Mouse (Mus musculus) kidney, embryonic 14.5 days (tissue): ENCODE data around the gene Ifi47. TPM values are rescaled to one million over a fixed set of nuclear protein-coding genes. Genes with fewer than 3 reads are reported as not detected.
"Not testable (repeated sequence)": the region's sequence is repeated elsewhere in the genome, so short reads cannot be mapped to it uniquely, and the experiment has no call there.

ENCODE experiments used
- ATAC-seq: fragments of 200-750 bp; cut with Nextera tagmentation; 2 replicates; pipeline ENCODE4 v1.8.0; 2017; ENCODE audit warnings: moderate number of reproducible peaks, mild to moderate bottlenecking, moderate TSS enrichment, moderate library complexity; ENCODE audit not compliant: low FRiP score, low TSS enrichment
- H3K27ac ChIP-seq: fragments of 300-500 bp; sonication (generic); 2 replicates; pipeline ENCODE4 v1.5.1; 2014; ENCODE audit warnings: low read depth, mild to moderate bottlenecking, low read length, moderate library complexity, mixed read lengths
- H3K27me3 ChIP-seq: fragments of 300-500 bp; sonication (generic); 2 replicates; pipeline ENCODE4 v1.6.1; 2014; ENCODE audit warnings: mild to moderate bottlenecking, low read length; ENCODE audit not compliant: control insufficient read depth, insufficient read depth
- H3K36me3 ChIP-seq: fragments of 300-500 bp; sonication (generic); 2 replicates; pipeline ENCODE4 v1.6.1; 2014; ENCODE audit warnings: low read length, mixed read lengths; ENCODE audit not compliant: control insufficient read depth, insufficient read depth
- H3K4me1 ChIP-seq: fragments of 300-500 bp; sonication (generic); 2 replicates; pipeline ENCODE4 v1.6.1; 2014; ENCODE audit warnings: low read length, mixed read lengths; ENCODE audit not compliant: control insufficient read depth, insufficient read depth
- H3K4me2 ChIP-seq: fragments of 300-500 bp; sonication (generic); replicated peaks from 2 replicates; pipeline ENCODE4 v1.6.1; 2014; ENCODE audit warnings: low read depth, mild to moderate bottlenecking, low read length
- H3K4me3 ChIP-seq: fragments of 300-500 bp; sonication (generic); 2 replicates; pipeline ENCODE4 v1.5.1; 2014; ENCODE audit warnings: mild to moderate bottlenecking, low read length
- H3K9ac ChIP-seq: fragments of 300-500 bp; sonication (generic); 2 replicates; pipeline ENCODE4 v1.6.1; 2014; ENCODE audit warnings: low read depth, mild to moderate bottlenecking, low read length, moderate library complexity
- H3K9me3 ChIP-seq: fragments of 300-500 bp; sonication (generic); 2 replicates; pipeline ENCODE4 v1.6.1; 2016; ENCODE audit warnings: low read length; ENCODE audit not compliant: control insufficient read depth
- WGBS: fragments of 180-500 bp; shearing (Covaris S2); extraction: QIAGEN DNeasy Blood & Tissue Kit; methylation state at CpG from one replicate; pipeline ENCODE4 v1.1.7; 2014; 5-methylcytosine and 5-hydroxymethylcytosine counted together
- polyA plus RNA-seq: library from polyadenylated mRNA; unstranded; fragments of >200 nt; fragmentation: Nextera tagmentation; extraction: Ambion mirVana; gene quantifications from 2 replicates; pipeline ENCODE4 v1.2.1, GENCODE M21; 2014

The Ifi47 gene
- polyA plus RNA-seq = 1.7 and 2.0 TPM in 2 replicates

DNA sequence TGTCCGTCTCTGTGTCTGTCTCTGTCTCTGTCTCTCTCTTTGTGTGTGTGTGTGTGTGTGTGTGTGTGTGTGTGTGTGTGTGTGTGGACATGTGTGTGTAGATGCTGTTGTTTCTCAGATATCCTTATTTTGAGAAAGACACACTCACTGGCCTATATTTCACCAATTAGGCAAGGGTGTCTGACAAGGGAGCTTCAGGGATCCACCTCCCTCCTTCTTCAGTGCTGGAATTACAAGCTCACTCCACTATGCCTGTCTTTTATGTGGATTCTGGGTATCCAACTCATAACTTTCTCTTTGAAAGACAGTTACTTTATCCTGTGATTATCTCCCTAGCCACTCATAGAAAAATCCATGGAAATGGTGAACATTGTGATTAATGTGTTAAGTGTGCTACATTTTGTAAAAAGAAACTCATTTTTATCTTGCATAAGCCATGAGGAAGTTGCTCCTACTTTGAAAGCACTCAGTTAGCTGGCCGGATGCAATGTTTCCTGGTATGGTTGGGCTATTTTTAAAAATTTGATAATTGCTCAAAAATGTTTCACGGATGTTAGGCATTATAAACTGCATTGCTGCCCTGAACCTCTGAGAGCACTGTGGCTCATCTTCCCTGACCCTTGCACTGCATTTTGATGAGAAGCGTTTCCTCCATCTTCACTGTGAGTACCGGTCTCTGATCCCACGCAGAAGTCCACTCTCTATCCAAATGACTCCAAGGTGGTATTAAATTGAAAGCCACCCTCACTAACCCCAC is at the start of gene Ifi47:
Gene Ifi47, plus strand, starts transcription at position 587 of the 757 bp plus-strand sequence.
- H3K27ac ChIP-seq, H3K4me1 ChIP-seq, H3K9me3 ChIP-seq, H3K9ac ChIP-seq, H3K4me2 ChIP-seq, H3K4me3 ChIP-seq, H3K27me3 ChIP-seq, H3K36me3 ChIP-seq, ATAC-seq: not testable (repeated sequence)
- WGBS = 71% methylated on average over 6 of the region's 6 CpGs

DNA sequence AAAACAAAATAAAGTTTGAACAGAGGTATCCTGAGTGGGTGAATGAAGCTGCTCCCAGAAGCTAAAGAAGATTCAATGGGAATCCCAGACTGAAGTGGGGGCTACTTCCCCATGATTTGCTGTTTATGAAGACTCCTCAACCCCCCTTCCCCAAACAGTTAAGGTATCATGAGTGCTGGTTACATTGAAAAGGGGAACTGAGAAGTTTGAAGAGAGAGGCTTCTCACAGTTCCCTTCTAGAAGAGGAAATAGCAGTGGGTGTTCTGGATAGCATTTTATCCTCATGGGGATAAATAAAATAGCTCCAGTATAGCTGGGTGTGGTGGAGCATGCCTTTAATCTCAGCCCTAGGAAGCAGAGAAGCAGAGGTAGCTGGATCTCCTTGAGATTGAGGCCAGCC is 26.3 kb upstream of the Ifi47 start:
- not testable (repeated sequence) for H3K27me3 ChIP-seq, H3K27ac ChIP-seq, H3K9me3 ChIP-seq, H3K4me1 ChIP-seq, H3K4me3 ChIP-seq, H3K9ac ChIP-seq, H3K36me3 ChIP-seq, ATAC-seq, H3K4me2 ChIP-seq

DNA sequence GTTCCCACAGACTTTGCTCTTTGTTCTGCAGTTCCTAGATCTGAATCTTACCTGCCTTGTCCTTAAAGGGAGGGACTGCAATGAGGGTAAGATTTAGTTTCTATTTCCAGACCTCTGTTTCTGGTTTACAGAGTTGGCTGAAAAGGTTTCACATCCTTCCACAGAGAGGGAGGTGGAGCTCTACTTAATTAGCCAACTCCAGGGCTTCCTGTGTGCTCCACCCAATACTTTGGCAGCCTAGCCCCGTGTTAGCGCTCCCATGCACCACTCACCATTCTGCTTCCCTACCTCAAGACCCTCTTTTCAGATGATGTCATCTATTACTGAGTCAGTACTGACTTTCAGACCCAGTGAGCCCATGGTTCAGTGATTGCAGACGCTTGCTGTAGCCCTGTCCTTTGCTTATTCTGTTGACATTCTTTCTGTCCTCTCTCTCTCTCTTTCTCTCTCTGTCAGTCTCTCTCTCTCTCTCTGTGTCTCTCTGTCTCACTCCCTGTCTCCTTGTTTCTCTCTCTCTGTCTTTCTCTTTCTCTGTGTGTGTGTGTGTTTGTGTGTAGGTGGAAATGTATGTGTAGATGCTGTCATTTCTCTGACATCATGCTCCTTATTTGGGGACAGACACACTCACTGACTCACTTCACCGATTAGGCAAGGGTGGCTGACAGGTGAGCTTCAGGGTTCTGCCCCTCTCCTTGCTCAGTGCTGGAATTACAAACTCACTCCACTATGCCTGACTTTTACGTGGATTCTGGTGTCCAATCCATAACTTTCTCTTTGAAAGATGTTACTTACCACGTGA is 25.1 kb upstream of the Ifi47 start, which contains the start of gene 9930111J21Rik2:
Gene 9930111J21Rik2, minus strand, starts transcription at position 150 of the 799 bp plus-strand sequence.
- ATAC-seq, H3K4me3 ChIP-seq, H3K36me3 ChIP-seq, H3K27ac ChIP-seq, H3K4me1 ChIP-seq, H3K9me3 ChIP-seq, H3K4me2 ChIP-seq, H3K9ac ChIP-seq, H3K27me3 ChIP-seq: not testable (repeated sequence)
- no CpG with 5 or more reads among the region's 6 CpGs for WGBS

DNA sequence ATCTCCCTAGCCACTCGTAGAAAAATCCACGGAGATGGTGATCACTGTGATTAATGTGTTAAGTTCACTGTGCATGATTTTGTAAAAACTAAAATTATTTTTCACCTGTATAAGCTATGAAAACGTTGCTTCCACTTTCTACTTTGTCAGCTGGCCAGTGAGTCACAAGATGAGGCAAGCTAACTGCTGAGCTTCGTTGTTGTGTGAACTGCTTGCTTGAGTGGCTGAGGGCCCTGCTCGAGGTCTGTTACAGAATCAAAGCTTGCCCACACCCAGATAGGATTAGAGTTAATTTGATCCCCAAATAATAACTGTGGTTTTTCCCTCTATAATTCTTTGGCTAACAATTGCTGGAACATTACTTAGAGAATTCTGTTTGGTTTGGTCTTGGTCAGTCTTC is 24.5 kb upstream of the Ifi47 start:
- not testable (repeated sequence) for H3K4me2 ChIP-seq, H3K9ac ChIP-seq, H3K27me3 ChIP-seq, H3K36me3 ChIP-seq, H3K4me3 ChIP-seq, H3K27ac ChIP-seq, H3K4me1 ChIP-seq, H3K9me3 ChIP-seq, ATAC-seq
- no CpG with 5 or more reads among the region's 5 CpGs for WGBS

DNA sequence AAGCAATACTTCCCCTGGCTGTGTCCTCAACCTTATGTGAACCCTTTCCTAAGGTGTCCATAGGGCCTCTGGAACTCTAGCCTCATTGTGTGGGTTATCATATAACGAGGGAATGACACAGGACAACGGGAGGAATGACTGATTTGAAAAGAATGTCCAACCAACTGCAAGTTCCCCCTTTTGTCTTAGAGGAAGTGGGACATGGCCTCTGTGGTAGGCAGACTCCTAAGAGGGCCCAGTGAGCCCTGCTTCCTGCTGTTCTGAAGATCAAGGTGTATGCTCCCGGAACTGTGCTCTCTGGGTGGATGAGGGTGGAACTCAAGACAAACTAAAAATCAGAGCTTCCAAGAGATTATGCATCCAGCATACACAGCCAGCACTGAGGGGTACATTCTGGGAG is 16.3 kb upstream of the Ifi47 start:
- whole genome bisulfite sequencing = 79% methylated on average over 2 of the region's 3 CpGs
- H3K27ac ChIP-seq, H3K9ac ChIP-seq, H3K4me1 ChIP-seq, H3K4me2 ChIP-seq, H3K36me3 ChIP-seq, H3K9me3 ChIP-seq, ATAC-seq, H3K27me3 ChIP-seq, H3K4me3 ChIP-seq: not testable (repeated sequence)

DNA sequence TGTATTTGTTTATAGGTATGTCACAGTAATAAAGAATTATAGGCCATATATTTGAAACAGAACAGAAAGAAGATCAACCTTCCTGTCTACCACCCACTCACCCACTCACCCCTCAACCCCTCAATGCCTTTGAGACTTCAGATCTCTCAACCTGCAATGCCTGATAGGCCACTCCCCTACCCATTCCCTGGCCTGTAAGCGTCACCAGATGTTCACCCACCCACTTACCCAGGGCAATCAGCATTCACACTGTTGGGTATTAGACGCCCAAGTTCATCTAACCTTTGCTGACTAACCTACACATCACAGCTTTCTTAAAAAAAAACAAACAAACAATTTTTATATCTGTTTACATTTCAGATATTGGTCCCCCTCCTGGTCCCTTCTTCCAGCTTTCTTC is 14.5 kb upstream of the Ifi47 start:
- H3K9me3 ChIP-seq, ATAC-seq, H3K4me3 ChIP-seq, H3K4me1 ChIP-seq, H3K27me3 ChIP-seq, H3K27ac ChIP-seq, H3K9ac ChIP-seq, H3K4me2 ChIP-seq, H3K36me3 ChIP-seq: not testable (repeated sequence)
- 61% methylated on average over 1 of the region's 2 CpGs for WGBS

DNA sequence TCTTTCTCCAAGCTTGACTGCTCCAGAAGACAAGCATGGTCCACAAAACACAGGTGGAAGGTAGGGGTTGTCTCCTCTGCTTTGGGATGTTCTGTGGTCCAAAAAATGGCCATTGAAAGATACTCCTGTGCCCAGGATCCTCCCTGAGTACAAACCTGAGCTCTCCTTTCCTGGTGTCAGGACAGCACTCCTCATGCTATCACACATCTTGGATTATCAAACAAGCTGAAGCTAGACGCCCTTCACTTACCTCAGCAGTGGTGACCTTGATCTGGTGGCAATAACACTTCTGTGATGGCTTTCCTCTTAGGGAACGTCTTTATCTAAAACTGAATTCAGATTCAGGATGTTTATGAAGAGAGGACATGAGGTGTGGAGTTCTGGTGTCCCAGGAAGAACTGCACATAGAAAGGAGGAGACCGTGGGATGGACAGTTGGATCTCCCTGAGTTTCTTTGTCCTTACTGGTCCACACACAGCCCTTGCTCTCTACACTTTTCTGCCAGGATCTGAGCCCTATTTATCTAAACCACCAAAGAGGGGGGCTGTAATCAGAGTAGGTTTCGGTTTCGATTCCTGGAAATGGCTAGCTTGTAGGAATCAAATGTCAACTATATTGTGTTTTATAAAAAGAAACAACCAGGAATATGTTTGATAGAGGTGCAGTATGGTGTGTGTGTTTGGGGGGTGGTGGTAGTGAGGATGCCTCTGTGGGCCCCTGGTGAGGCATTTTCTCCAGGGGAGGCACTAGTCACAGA is 12.5 kb upstream of the Ifi47 start, which contains the start of gene Tgtp2:
Gene Tgtp2, minus strand, starts transcription at position 494 of the 757 bp plus-strand sequence.
- not testable (repeated sequence) for H3K4me1 ChIP-seq, H3K9me3 ChIP-seq, H3K36me3 ChIP-seq, ATAC-seq, H3K4me3 ChIP-seq, H3K4me2 ChIP-seq, H3K27me3 ChIP-seq, H3K9ac ChIP-seq, H3K27ac ChIP-seq
- WGBS = 85% methylated on average over 5 of the region's 5 CpGs

DNA sequence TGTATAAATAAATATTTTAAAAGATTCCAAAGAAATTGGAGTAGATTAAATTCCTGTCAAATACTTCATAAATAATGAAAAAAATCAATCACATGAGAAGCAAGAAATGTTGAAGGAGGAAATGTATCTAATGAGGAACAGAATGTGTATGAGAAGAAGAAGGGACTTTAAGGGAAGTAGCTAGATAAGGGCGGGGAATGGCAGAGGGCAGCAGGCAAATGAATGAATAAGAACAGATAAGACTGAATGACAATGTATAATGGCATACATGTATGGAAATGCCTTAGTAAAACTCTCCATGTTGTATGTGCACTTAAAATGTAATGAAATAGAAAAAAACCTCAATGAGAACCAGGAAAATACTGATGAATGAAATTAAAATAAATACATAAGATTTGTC is 8.0 kb upstream of the Ifi47 start:
- no peak overlapping the region for H3K9ac ChIP-seq
- no peaks in the 10 kb centered on the region for H3K27me3 ChIP-seq
- no peak for ATAC-seq
- 89% methylated on average over 1 of the region's 1 CpGs for WGBS
- no peak overlapping the region for H3K4me3 ChIP-seq
- no peaks in the 10 kb centered on the region for H3K4me1 ChIP-seq
- H3K36me3 ChIP-seq = no peaks in the 10 kb centered on the region
- H3K9me3 ChIP-seq = no peaks in the 10 kb centered on the region
- H3K27ac ChIP-seq = no peak overlapping the region
- no peak overlapping the region for H3K4me2 ChIP-seq
